Mouse (Mus musculus): ENCODE measurements around the gene Slc16a4.

The Slc16a4 gene

GRCm38 (mm10) chr3:107290764-107291381 is at the start of gene Slc16a4:
Slc16a4 (plus strand) TSS chr3:107291230.
- no peak for DNase-seq (ENCODE audit: low spot score in 2 of 2)

DNA sequence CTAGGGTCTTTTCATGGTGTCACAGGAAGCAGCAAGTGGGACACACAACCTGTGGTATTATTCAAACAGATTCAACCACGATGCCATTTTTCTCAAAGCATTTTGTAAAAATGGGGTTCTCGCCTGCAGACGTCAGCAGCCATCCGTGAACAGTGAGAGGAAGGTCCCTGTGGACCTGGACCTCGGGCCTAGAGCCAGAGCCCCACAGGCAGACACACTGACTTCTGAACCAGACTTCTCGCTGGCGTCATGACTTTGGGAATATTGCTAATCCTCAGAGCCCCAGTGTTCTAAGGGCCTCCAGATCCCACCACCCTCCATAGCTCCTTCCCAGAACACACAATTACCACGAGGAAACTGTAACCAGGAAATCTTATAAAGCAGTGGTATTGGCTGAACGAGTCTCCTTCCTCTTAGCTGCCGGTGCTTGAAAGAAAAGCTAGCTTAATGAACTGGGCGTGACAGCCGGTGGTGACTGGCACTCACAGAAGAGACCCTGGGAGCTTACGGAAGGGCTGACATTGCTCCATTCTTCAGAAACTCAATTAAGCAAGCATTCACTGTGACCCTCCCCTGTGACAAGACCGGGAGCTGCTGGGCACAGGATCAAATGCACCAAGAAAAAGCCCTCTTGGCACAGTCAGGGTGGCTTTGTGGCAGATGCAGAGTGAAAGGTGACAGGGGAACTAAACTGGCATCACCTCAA is 49.5 kb upstream of the Slc16a4 start:
- DNase-seq (ENCODE audit: low spot score in 2 of 2): no peak

DNA sequence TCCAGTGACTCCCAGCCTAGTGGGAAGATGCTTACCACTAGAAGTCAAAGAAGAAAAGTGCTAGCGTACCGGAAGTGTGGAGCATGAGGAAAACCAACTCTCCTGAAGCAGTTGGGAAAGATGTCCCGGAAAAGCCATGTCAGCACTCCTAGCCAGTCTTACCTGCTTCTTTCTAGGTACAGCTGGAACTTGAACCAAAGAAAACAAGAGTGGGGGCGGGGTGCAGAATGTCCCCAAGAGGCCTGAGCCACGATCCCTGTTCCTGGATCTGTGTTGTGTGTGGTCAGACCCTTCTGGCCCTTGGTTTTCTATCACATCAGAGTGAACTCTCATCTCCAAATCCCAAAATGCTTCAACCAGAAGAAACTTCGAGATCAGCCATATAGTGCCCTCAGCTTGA is 44.2 kb upstream of the Slc16a4 start:
- no peak for DNase-seq (ENCODE audit: low spot score in 2 of 2)

GRCm38 (mm10) chr3:107249042-107249441 is 42.0 kb upstream of the Slc16a4 start:
- no peak for DNase-seq (ENCODE audit: low spot score in 2 of 2)

- DNase-seq (ENCODE audit: low spot score in 2 of 2): no peak
These were observed 40.7 kb upstream of the Slc16a4 start for GRCm38 (mm10) chr3:107250320-107250719.

- no peak for DNase-seq (ENCODE audit: low spot score in 2 of 2)
These were observed 39.0 kb upstream of the Slc16a4 start for GRCm38 (mm10) chr3:107252035-107252434.

- DNase-seq (ENCODE audit: low spot score in 2 of 2): no peak
These were observed 37.1 kb upstream of the Slc16a4 start for GRCm38 (mm10) chr3:107253925-107254324.

DNA sequence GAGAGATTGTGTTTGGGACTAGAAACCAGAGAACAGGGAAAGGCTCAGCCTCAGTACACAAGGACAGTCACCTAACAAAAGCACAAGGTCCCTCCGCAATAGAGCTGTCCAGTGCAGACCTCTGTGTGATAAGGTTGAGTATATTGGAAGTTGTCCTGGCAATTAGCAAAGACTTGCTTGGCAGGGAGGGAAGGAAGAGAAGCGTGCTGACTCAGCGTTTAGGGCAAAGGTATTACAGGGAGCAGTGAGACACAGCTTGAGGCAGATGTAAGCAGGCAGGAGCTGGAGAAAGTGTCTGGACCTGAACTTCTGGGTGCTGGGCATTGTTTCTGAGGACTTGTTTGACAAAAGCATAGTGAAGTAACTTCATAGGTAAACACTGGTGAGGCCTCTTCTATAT is 35.0 kb upstream of the Slc16a4 start:
- DNase-seq (ENCODE audit: low spot score in 2 of 2): no peak

- no peak for DNase-seq (ENCODE audit: low spot score in 2 of 2)
These were observed 34.3 kb upstream of the Slc16a4 start for GRCm38 (mm10) chr3:107256724-107257123.

- DNase-seq (ENCODE audit: low spot score in 2 of 2): no peak
These were observed 33.1 kb upstream of the Slc16a4 start for GRCm38 (mm10) chr3:107257924-107258323.

DNA sequence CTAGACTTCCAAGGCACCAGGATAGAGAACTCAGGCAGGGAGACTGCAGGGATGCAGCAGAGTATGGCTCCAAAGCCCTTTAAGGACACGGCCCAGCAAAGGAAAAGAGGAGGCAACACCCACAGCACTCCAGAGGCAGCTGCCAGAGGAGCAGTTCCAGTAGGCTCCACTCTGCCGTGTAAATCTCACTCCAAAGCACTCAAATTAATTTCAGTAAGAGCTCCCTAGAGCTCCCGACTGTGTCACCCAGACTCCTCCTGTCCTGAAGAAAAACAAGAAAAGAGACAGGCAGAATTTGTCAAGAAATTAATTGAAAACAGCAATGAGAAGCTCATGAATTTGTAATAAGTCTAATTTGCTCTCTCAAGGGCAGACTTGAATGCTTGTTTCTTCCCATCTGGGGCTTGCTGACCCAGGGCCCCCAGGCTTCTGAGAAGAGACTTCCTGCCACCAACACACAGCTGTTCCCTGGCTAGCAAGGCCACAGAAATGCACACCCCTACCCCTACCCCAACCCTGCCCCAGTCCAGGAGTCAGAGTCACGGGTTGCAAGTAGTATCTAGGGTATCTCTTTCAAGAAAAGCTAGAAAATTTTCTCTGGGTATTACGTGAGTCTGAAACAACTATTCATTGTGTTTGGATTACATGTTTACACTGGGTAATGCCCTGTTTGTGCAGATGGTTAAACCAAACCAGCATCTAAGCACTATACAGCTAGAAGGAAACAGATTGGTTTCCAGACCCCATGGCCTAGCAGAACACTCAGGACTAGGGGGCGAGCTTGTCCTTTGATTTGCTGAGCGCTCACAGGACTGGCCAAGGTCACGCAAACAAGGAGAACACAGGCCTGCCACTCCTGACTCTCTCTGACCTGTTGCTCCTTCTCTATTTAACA is 29.8 kb upstream of the Slc16a4 start:
- DNase-seq (ENCODE audit: low spot score in 2 of 2): peak; percentile 5 to 7

DNA sequence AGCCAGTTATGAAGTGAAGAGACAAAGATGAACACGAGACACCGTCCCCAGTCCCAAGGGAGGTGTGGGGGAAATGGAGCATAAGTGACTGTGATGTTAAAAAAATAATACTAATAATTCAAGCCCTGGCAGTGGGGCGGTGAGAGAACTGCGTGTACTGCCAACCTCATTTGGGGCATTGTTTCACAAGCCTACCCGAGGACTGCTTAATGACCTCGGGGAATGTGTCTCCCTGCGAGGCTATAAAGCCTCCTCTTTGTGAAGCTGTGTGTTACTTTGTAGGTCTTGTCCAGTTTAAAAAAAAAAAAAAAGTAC is 29.2 kb upstream of the Slc16a4 start:
- peak; percentile 36 to 40 for DNase-seq (ENCODE audit: low spot score in 2 of 2)

GRCm38 (mm10) chr3:107266814-107267345 is 24.1 kb upstream of the Slc16a4 start:
- no peak for DNase-seq (ENCODE audit: low spot score in 2 of 2)

DNA sequence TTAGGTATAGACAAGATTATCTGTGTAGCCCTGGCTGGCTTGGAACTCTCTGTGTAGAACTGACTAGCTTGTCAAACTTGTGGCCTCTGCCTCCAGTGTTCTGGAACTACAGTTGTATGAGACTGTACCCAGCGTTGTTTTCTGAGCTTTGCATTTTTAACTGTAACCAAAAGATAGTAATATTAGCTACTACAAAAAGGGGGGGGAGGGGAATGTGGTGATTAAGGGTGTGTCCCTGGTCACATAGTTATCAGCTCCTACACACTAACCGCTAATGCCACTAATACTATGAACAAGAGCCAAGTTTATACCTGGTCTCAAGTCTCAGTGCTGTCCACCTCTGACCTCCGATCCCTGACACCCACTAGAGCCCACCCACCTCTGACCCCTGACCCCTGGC is 18.6 kb upstream of the Slc16a4 start:
- no peak for DNase-seq (ENCODE audit: low spot score in 2 of 2)

DNA sequence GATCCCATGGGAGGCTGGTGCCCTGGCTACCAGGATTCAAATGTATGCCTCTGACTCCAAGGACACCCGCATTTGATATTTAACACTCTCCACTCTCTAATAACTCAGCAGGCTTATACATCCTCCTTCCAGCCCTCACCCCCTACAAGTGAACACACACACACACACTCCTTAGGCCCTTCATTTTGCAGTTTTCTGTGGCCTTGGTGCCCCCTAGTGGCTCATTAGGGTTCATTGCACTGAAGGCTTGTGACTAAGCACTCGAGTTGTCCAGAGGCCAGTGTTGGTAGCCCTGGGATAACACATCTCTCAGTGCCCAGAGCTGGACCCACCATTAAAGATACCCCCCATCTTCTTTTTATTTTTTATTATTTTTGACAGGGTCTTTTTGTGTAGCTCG is 17.2 kb upstream of the Slc16a4 start:
- DNase-seq (ENCODE audit: low spot score in 2 of 2): peak; percentile 39 to 58

- no peak for DNase-seq (ENCODE audit: low spot score in 2 of 2)
These were observed 15.7 kb upstream of the Slc16a4 start for GRCm38 (mm10) chr3:107275351-107275750.

DNA sequence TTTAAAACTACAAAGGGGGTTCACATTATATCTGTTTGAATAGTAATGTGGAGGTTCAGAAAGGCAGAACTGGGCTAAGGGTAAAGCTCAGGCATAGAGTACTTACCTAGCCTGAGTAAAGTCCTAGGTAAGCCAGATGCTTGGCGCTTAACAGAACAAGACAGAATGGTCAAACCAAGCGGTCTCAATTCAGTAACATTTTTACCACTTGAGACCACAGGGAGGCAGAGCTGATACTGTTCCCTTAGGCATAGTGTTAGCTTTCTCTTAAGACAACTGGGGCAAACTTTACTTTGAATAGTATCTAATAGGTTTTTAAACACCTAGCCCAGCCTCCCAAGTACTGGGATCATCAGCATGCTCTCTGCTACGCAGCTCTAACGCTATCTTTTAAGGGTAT is 15.0 kb upstream of the Slc16a4 start:
- no peak for DNase-seq (ENCODE audit: low spot score in 2 of 2)

DNA sequence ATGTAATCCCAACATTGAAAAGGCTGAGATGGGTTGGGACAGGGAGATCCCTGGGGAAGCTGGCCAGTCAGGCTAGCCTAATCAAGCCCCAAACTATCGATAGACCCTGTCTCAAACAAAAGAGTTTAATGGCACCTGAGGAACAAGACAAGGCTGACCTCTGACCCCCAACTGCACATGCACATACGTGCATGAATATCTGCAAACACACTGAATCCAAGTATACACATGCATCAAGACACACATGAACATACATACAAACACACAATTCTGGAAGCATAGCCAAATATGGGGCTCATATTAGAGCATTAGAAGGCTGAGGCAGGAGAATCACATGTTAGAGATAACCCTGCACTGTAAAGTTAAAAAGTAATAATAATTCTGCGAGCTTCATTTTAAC is 14.4 kb upstream of the Slc16a4 start:
- no peak for DNase-seq (ENCODE audit: low spot score in 2 of 2)

DNA sequence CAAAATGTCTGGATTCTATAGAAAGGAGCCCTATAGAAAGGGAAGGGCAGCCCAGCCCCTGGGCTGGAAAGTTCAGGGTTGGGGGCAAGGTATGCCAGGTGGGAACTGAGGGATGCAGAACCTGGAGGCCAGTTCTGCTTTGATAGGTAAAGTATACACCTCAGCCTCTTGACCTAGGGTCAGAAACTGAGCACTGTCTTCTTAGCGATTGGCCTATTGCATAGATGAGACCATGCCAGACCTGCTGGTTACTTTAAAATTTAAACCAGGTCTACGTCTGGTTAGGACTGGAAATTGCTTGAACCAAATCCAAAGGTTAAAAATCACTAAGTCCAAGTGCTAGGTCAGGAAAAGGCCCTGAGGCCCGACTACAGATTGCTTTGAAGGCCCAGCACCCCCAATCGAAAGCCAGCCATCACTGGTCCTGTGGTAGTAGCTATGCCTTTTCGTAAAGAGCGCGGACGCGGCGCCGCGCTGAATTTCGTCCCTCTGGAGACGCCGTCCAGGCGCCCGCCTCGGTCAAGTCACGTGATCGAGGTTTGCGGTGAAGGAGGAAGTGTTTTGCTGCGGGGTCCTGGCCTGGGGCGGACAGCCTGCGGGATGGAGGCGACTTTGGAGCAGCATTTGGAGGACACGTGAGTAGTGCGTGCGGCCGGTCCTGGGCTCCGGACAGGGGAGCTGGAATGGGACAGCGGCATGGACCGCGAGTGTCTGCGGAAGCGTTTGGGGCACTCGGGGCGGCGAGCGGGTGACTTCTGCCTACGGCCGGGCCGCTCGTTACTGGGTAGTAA is 12.4 kb upstream of the Slc16a4 start, which contains the start of gene Lamtor5:
Lamtor5 (plus strand) TSS at position 380 of the 791 bp plus-strand sequence.
- peak; percentile 84 to 89 for DNase-seq (ENCODE audit: low spot score in 2 of 2)

- DNase-seq (ENCODE audit: low spot score in 2 of 2): no peak
These were observed 4.9 kb upstream of the Slc16a4 start for GRCm38 (mm10) chr3:107286123-107286522.

GRCm38 (mm10) chr3:107287346-107287745 is 3.7 kb upstream of the Slc16a4 start:
- no peak for DNase-seq (ENCODE audit: low spot score in 2 of 2)

Data from spleen, postnatal 36 days (tissue).